Mouse (Mus musculus) neural tube, embryonic 13.5 days (tissue): Measurements from ENCODE around the gene Tex38. TPM values are rescaled to one million over a fixed set of nuclear protein-coding genes. Genes with fewer than 3 reads are reported as not detected.

Experiments used
- ATAC-seq: fragments of 200-750 bp; cut with Nextera tagmentation; 2 replicates; pipeline ENCODE4 v1.8.0; 2017; ENCODE audit warnings: low read depth, mild to moderate bottlenecking, moderate TSS enrichment, moderate library complexity
- H3K27ac ChIP-seq: fragments of 300-500 bp; sonication (generic); replicated peaks from 2 replicates; pipeline ENCODE4 v1.5.1; 2015; ENCODE audit warnings: moderate library complexity, mild to moderate bottlenecking, inconsistent platforms
- H3K27me3 ChIP-seq: fragments of 300-500 bp; sonication (generic); 2 replicates; pipeline ENCODE4 v1.6.1; 2015; ENCODE audit warnings: mild to moderate bottlenecking, inconsistent platforms
- H3K36me3 ChIP-seq: fragments of 300-500 bp; sonication (generic); 2 replicates; pipeline ENCODE4 v1.6.1; 2015; ENCODE audit warnings: mild to moderate bottlenecking, inconsistent platforms
- H3K4me1 ChIP-seq: fragments of 300-500 bp; sonication (generic); replicated peaks from 2 replicates; pipeline ENCODE4 v1.6.1; 2015; ENCODE audit warnings: inconsistent platforms
- H3K4me2 ChIP-seq: fragments of 300-500 bp; sonication (generic); 2 replicates; pipeline ENCODE4 v1.6.1; 2015; ENCODE audit warnings: inconsistent platforms, mild to moderate bottlenecking, moderate library complexity
- H3K4me3 ChIP-seq: fragments of 300-500 bp; sonication (generic); 2 replicates; pipeline ENCODE4 v1.5.1; 2015; ENCODE audit warnings: mild to moderate bottlenecking, inconsistent platforms
- H3K9ac ChIP-seq: fragments of 300-500 bp; sonication (generic); 2 replicates; pipeline ENCODE4 v1.6.1; 2015; ENCODE audit warnings: moderate library complexity, mild to moderate bottlenecking, inconsistent platforms
- H3K9me3 ChIP-seq: fragments of 300-500 bp; sonication (generic); 2 replicates; pipeline ENCODE4 v1.6.1; 2016; ENCODE audit warnings: inconsistent platforms
- WGBS: fragments of 180-500 bp; shearing (Covaris S2); methylation state at CpG from one replicate; pipeline ENCODE4 v1.1.7; 2015; 5-methylcytosine and 5-hydroxymethylcytosine counted together
- polyA plus RNA-seq: library from polyadenylated mRNA; unstranded; fragments of >200 nt; fragmentation: Nextera tagmentation; extraction: Ambion mirVana; gene quantifications from 2 replicates; pipeline ENCODE4 v1.2.1, GENCODE M21; 2015

The Tex38 gene
- polyA plus RNA-seq: 0.39 TPM in 1 of 2 replicates, not detected in the other

DNA sequence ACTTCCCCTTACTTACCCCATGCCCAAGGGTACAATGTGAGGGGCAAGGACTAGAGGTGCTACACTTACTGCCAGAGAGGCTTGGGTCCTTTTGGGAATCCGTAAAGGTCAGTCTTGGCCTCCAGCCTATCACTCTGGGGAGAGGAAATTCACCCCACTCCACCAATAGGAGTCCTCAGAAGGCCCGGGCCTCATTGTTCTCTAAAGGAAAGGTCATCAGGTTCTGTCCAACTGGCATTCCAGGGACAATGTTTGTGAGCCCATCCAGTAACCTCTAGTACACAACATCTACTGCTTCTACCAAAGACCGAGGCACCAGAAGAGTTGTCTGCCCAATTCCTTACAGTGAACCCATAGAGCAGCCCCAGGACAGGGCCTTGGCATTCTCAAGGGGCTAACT, at the start of gene Tex38:
Tex38 (minus strand) TSS at position 101 of the 400 bp plus-strand sequence.
- WGBS: 83% methylated on average over 3 of the region's 3 CpGs
- H3K4me1 ChIP-seq: peaks cover 12% of the 10 kb centered on the region
- no peaks in the 10 kb centered on the region for H3K27me3 ChIP-seq
- no peak for ATAC-seq
- no peak within 1 kb of the TSS for H3K9ac ChIP-seq
- H3K27ac ChIP-seq: no peak within 1 kb of the TSS
- no peaks in the 10 kb centered on the region for H3K9me3 ChIP-seq
- peaks cover 17% of the 10 kb centered on the region for H3K36me3 ChIP-seq
- H3K4me3 ChIP-seq: no peak within 1 kb of the TSS
- H3K4me2 ChIP-seq: no peak within 1 kb of the TSS

DNA sequence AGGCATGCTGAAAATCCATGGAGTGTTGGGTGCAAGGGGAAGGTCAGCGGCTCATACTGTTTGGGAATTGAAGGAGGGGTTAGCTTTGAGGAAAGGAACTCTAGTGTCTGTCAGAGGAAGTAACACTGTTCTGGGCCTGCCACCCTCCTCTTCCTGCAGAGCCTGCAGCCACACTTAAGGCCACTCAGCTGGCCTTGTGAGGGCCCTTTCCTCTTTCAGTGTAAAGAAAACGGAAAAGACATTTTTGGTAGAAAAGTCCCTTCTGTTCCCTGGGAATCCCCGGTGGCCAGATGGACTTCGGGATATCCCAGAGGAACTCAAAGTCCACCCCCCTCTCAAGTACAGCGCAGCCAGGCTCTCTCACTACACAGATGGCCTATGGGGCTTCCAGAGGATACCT, 49.7 kb upstream of the Tex38 start:
- Histone ChIP-seq H3K4me2 (no peak overlapping the region), H3K27ac (no peak overlapping the region), H3K9me3 (no peaks in the 10 kb centered on the region), H3K9ac (no peak overlapping the region), H3K4me1 (peaks cover 10% of the 10 kb centered on the region), H3K36me3 (no peaks in the 10 kb centered on the region), H3K4me3 (no peak overlapping the region), H3K27me3 (peaks cover 15% of the 10 kb centered on the region)
- 75% methylated on average over 5 of the region's 5 CpGs for WGBS
- ATAC-seq: no peak

DNA sequence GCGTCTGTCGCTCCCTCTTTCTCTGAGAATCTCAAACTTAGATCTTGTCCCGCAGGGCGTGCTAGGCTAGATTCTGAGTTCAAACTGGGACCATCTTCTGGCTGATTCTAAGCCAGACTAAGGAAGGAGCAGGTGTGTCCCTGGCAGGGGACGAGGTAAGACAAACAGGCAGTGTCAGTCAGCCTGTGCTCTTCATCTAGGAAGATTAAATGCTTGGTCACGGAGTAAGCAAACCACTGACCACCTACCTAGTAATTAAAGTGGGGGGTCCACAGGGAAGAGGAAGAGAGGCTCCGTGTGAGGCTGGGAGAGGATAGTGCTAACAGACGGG, 47.7 kb upstream of the Tex38 start:
- peak overlapping the region; percentile 72 for H3K4me2 ChIP-seq
- H3K36me3 ChIP-seq: no peaks in the 10 kb centered on the region
- no peak for ATAC-seq
- H3K27ac ChIP-seq: no peak overlapping the region
- peak overlapping the region; percentile 85 for H3K4me3 ChIP-seq
- H3K4me1 ChIP-seq: peaks cover 10% of the 10 kb centered on the region
- H3K9me3 ChIP-seq: no peaks in the 10 kb centered on the region
- peak overlapping the region; percentile 79 for H3K9ac ChIP-seq
- 7% methylated on average over 8 of the region's 8 CpGs for WGBS
- H3K27me3 ChIP-seq: peaks cover 17% of the 10 kb centered on the region

DNA sequence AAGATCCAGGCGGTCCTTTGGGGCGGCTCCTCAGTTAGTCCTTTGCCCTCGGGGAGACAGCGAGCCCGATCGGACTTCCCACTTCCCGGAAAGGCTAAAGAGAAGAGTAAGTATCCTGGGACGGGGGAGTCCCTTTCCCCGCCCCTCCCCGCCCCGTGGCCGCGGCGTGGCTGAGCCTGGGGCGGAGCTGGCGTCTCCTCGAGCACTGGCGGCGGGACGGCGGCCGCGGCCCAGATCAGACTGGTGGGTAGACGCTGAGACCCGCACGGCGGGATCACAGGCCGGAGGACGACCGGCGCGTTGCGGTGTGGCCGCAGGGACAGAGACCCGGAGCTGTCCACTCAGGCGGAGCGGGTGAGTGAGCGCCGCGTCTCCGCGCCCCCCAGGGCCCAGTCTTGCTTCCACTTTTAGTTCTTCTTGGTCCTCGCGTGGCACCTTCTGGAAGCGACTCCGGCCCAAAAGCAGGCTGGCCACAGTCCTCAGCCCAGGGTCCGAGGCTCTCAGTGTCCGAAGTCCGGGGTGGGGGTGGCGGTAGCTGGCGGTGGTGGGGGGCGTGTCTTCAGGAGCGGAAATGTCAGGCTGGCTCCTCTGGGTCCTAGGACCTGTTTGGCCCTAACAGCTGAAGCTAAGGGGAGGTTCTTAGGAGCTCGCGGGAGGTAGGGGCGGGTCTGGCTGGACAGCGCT, 47.2 kb upstream of the Tex38 start, which contains the start of gene Mob3c:
Mob3c (plus strand) TSS at position 205 of the 684 bp plus-strand sequence.
- H3K36me3 ChIP-seq: no peaks in the 10 kb centered on the region
- peak within 1 kb of the TSS; percentile 63 for H3K27ac ChIP-seq
- H3K27me3 ChIP-seq: peaks cover 17% of the 10 kb centered on the region
- peak within 1 kb of the TSS; percentile 85 for H3K4me3 ChIP-seq
- peak within 1 kb of the TSS; percentile 79 for H3K9ac ChIP-seq
- H3K4me1 ChIP-seq: peaks cover 10% of the 10 kb centered on the region
- peak within 1 kb of the TSS; percentile 72 for H3K4me2 ChIP-seq
- peak; percentile 91 for ATAC-seq
- H3K9me3 ChIP-seq: no peaks in the 10 kb centered on the region
- WGBS: under 1% methylated on average over 55 of the region's 57 CpGs

DNA sequence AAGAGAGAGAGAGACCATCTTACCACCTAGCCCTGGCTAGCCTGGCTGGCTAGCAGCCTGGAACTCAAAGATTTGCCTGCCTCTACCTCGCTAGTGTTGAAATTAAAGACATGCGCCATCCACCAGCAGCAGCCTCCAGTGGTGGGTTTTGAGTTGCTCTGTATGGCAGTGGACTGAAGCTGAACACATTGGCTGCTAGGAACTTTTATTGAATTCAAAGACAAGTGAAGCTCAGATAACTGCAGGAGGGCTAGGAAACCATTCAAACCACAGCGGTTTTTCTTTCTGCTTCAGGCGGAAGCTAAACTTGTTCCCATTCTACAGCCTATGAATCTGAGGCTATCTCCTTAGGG, 46.7 kb upstream of the Tex38 start:
- peaks cover 17% of the 10 kb centered on the region for H3K27me3 ChIP-seq
- H3K9ac ChIP-seq: peak overlapping the region; percentile 79
- H3K27ac ChIP-seq: peak overlapping the region; percentile 63; the same call in 1 of the 2 replicates
- 9% methylated on average over 4 of the region's 4 CpGs for WGBS
- H3K4me3 ChIP-seq: peak overlapping the region; percentile 85
- peak overlapping the region; percentile 72 for H3K4me2 ChIP-seq
- no peaks in the 10 kb centered on the region for H3K36me3 ChIP-seq
- no peaks in the 10 kb centered on the region for H3K9me3 ChIP-seq
- ATAC-seq: peak; percentile 33
- peaks cover 10% of the 10 kb centered on the region for H3K4me1 ChIP-seq

DNA sequence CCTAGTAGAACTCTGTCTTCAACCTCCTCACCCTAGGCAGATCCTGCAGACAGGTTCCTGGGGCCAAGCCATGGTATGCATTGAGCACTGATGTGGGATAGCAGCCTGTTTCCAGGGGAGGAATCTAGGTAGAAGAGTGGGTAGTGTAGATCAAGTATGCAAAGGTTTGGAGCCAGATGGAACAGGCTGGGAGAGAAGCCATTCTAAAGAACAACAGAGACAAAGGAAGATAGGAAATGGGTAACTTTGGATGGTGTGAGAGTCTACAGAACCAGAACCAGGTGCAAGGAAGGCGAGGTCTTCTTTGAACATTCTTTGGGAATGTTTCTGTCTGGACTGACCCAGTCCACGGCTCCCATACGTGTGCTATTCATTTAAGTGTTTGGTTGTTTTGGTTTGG, 46.2 kb upstream of the Tex38 start:
- ATAC-seq: no peak
- WGBS: 73% methylated on average over 3 of the region's 3 CpGs
- no peak overlapping the region for H3K27ac ChIP-seq
- peaks cover 10% of the 10 kb centered on the region for H3K4me1 ChIP-seq
- H3K4me2 ChIP-seq: peak overlapping the region; percentile 72; the same call in 1 of the 2 replicates
- no peak overlapping the region for H3K4me3 ChIP-seq
- H3K9me3 ChIP-seq: no peaks in the 10 kb centered on the region
- no peak overlapping the region for H3K9ac ChIP-seq
- H3K36me3 ChIP-seq: no peaks in the 10 kb centered on the region
- peaks cover 17% of the 10 kb centered on the region for H3K27me3 ChIP-seq

DNA sequence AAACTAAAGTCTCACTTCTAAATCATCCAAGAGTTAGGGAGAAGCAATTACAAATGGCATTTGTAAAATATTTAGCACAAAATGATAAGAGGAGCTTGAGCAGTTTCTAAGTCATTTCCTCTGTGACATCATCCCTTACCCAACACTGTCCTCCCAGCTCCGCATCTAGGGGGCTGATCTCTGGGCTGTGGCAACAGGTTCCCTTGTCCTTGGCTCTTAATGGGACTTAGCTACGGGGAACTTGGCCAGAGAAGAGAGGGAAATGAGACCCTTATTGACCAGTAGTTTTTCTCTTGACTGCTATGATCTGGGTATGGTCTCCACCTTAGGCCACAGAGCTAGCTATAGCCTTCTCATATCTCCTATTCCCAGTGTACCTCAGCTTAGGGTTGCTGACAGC, 44.5 kb upstream of the Tex38 start:
- Histone ChIP-seq H3K9me3 (no peaks in the 10 kb centered on the region), H3K27me3 (peaks cover 17% of the 10 kb centered on the region), H3K27ac (no peak overlapping the region), H3K9ac (no peak overlapping the region), H3K4me1 (peaks cover 10% of the 10 kb centered on the region), H3K4me3 (no peak overlapping the region), H3K4me2 (no peak overlapping the region), H3K36me3 (0 out of 2 replicates have a peak, but pooled peaks cover 2% of the 10 kb centered on the region)
- no peak for ATAC-seq
- 75% methylated on average over 2 of the region's 2 CpGs for WGBS

DNA sequence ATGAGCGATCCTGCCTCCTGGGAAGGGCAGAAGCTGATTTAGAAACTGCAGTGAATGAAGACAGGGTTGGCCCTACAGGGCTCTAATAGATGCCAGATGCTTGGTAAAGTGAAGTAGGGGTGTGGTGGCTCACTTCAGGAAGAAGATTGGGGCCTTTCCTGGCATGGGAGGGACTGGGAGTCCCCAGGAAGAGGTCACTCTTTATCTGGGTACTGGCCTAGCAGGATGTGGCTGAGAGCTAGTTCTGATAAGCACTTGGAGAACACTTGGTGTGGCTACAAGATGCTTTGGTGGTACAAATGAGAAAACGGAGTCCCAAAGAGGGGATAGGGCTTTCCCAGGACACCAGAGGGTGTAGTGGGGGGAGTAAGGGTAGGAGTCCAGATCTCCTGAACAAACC, 43.4 kb upstream of the Tex38 start:
- Histone ChIP-seq H3K27ac (no peak overlapping the region), H3K36me3 (0 out of 2 replicates have a peak, but pooled peaks cover 6% of the 10 kb centered on the region), H3K9me3 (no peaks in the 10 kb centered on the region), H3K27me3 (peaks cover 10% of the 10 kb centered on the region; the same call in 1 of the 2 replicates), H3K4me3 (no peak overlapping the region), H3K4me2 (no peak overlapping the region), H3K9ac (no peak overlapping the region), H3K4me1 (peaks cover 10% of the 10 kb centered on the region)
- WGBS: 79% methylated on average over 2 of the region's 2 CpGs
- no peak for ATAC-seq

DNA sequence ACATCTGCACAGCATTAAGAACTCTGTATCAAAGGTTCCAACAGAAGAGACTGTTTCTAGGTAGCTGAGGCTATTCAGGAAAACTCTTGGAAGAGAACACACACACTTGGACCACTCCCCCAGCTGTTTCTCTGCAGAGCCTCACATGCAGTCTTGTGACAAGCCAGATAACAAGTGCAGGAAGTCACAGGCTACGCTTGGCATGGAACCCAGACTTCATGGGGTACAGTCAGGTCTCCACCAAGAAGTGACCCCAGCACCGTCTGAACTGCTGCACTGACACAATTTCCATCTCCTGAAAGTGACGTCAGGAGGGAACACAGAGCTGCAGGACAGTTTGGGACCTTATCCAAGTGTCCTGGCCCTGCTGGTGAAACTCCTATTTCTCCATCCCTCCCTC, 41.1 kb upstream of the Tex38 start:
- Histone ChIP-seq H3K4me1 (no peaks in the 10 kb centered on the region), H3K36me3 (0 out of 2 replicates have a peak, but pooled peaks cover 6% of the 10 kb centered on the region), H3K4me3 (no peak overlapping the region), H3K9ac (no peak overlapping the region), H3K4me2 (no peak overlapping the region), H3K9me3 (no peaks in the 10 kb centered on the region), H3K27me3 (peaks cover 4% of the 10 kb centered on the region; the same call in 1 of the 2 replicates), H3K27ac (no peak overlapping the region)
- 70% methylated on average over 3 of the region's 3 CpGs for WGBS
- ATAC-seq: no peak

DNA sequence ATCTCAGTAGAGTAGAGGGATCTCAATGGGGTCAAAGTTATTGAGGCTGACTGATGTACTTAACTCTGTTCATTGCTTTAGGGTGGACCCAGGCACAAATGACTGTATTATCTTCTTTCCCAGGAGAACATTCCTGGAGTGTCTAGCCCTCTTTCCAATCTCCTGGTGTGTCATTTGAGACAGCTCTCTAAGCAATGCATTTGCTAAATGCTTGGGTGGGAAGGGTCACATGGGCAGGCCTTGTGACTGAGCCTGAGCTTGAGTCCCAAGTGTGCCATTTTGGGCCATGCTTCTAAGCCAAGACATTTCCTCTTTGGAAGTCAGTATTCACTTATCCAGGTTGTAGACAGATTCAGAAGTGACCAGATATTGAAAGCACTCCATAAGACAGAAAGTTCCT, 40.6 kb upstream of the Tex38 start:
- H3K4me2 ChIP-seq: no peak overlapping the region
- H3K9ac ChIP-seq: no peak overlapping the region
- H3K9me3 ChIP-seq: no peaks in the 10 kb centered on the region
- peaks cover 4% of the 10 kb centered on the region; the same call in 1 of the 2 replicates for H3K27me3 ChIP-seq
- H3K27ac ChIP-seq: no peak overlapping the region
- no peak overlapping the region for H3K4me3 ChIP-seq
- no peaks in the 10 kb centered on the region for H3K4me1 ChIP-seq
- 0 out of 2 replicates have a peak, but pooled peaks cover 6% of the 10 kb centered on the region for H3K36me3 ChIP-seq
- no peak for ATAC-seq

DNA sequence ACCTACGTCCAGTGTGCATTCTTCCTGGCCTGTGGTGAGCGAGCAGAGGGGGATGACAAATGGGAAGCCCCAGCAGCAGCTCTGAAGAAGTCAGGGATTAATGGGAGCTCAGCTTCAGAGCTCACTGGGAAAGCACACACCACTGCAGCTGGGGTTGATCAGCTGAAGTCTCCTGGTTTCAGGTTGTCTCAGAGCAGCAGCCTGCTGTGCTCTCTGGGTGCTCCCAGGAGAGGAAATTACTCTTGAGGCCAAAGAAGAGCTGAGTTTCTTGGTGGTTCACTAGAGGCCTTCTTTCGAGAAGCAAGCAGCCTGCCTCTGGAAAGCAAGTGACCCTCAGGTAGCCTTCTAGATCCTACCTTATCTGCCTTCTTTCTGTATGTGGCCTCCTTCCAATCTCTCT, 40.1 kb upstream of the Tex38 start:
- H3K9me3 ChIP-seq: no peaks in the 10 kb centered on the region
- no peak overlapping the region for H3K4me2 ChIP-seq
- no peak overlapping the region for H3K4me3 ChIP-seq
- no peaks in the 10 kb centered on the region for H3K4me1 ChIP-seq
- WGBS: 66% methylated on average over 3 of the region's 3 CpGs
- H3K27ac ChIP-seq: no peak overlapping the region
- peaks cover 6% of the 10 kb centered on the region; the same call in 1 of the 2 replicates for H3K36me3 ChIP-seq
- no peak for ATAC-seq
- peaks cover 4% of the 10 kb centered on the region; the same call in 1 of the 2 replicates for H3K27me3 ChIP-seq
- H3K9ac ChIP-seq: no peak overlapping the region

DNA sequence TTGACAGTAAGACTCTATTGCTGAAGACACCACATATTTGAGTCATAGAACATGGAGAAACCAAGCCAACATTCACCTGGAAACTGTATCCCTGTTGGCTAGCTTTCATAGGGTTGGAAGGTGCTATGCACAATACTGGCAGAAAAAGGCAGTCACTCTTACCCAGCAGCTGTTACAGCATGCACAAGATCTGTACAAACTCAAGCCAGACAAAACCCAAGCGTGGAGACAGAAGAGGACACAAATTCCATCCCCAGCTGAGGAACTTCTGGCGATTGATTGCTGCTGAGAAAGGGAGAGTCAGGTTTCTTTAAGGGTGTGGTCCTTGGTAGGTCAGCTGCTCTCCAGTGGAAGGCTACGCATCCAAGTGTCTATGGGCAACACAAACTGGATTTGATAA, 39.4 kb upstream of the Tex38 start:
- Histone ChIP-seq H3K4me1 (no peaks in the 10 kb centered on the region), H3K27me3 (no peaks in the 10 kb centered on the region), H3K9me3 (no peaks in the 10 kb centered on the region), H3K36me3 (peaks cover 12% of the 10 kb centered on the region; the same call in 1 of the 2 replicates), H3K9ac (no peak overlapping the region), H3K4me2 (no peak overlapping the region), H3K4me3 (no peak overlapping the region), H3K27ac (no peak overlapping the region)
- 80% methylated on average over 3 of the region's 3 CpGs for WGBS
- ATAC-seq: no peak

DNA sequence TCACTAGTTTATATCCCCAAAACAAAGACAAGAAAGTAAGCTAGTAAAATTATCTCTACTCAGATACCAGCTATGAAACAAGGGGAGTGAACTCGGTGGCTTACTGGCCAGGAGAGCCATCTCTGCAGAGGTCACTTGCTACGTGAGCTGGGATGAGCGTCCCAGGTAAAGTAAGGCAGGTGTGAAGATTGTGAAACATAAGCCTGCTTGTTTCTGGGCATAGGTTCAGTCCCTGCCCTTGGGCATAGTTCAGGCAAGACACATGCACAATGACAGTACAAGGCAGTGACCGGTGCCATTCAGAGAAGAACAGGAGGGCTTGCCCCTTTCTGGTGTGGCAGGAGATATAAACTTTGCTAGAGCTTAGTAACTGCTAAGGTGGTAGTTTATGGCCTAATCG, 34.8 kb upstream of the Tex38 start:
- Histone ChIP-seq H3K4me1 (no peaks in the 10 kb centered on the region), H3K9ac (no peak overlapping the region), H3K4me2 (no peak overlapping the region), H3K4me3 (no peak overlapping the region), H3K27ac (no peak overlapping the region), H3K27me3 (no peaks in the 10 kb centered on the region), H3K9me3 (no peaks in the 10 kb centered on the region), H3K36me3 (peaks cover 30% of the 10 kb centered on the region)
- WGBS: 95% methylated on average over 5 of the region's 5 CpGs
- ATAC-seq: no peak
